Mouse (Mus musculus) limb, embryonic 14.5 days (tissue): ENCODE results near the gene Fam216a. TPM values are rescaled to one million over a fixed set of nuclear protein-coding genes. Genes with fewer than 3 reads are reported as not detected.

ENCODE experiments used
- ATAC-seq: fragments of 200-750 bp; cut with Nextera tagmentation; 2 replicates; pipeline ENCODE4 v1.8.0; 2017; ENCODE audit warnings: low read depth, moderate number of reproducible peaks, moderate TSS enrichment; ENCODE audit not compliant: low FRiP score
- DNase-seq: peaks from one replicate; pipeline ENCODE4 v3.0.0-alpha.2; 2015; ENCODE audit warnings: low spot score
- H3K27ac ChIP-seq: fragments of 300-500 bp; sonication (generic); replicated peaks from 2 replicates; pipeline ENCODE4 v1.5.1; 2014; ENCODE audit warnings: low read depth, mild to moderate bottlenecking, low read length, moderate library complexity, mixed read lengths
- H3K27me3 ChIP-seq: fragments of 300-500 bp; sonication (generic); 2 replicates; pipeline ENCODE4 v1.6.1; 2014; ENCODE audit warnings: low read length, mixed read lengths; ENCODE audit not compliant: control insufficient read depth, insufficient read depth
- H3K36me3 ChIP-seq: fragments of 300-500 bp; sonication (generic); 2 replicates; pipeline ENCODE4 v1.6.1; 2014; ENCODE audit warnings: mild to moderate bottlenecking, low read length, moderate library complexity, mixed read lengths; ENCODE audit not compliant: control insufficient read depth, insufficient read depth
- H3K4me1 ChIP-seq: fragments of 300-500 bp; sonication (generic); 2 replicates; pipeline ENCODE4 v1.6.1; 2014; ENCODE audit warnings: antibody characterized with exemption, low read length, mixed read lengths; ENCODE audit not compliant: control insufficient read depth, insufficient read depth
- H3K4me2 ChIP-seq: fragments of 300-500 bp; sonication (generic); replicated peaks from 2 replicates; pipeline ENCODE4 v1.6.1; 2014; ENCODE audit warnings: low read depth, mild to moderate bottlenecking, low read length, moderate library complexity; ENCODE audit not compliant: severe bottlenecking
- H3K4me3 ChIP-seq: fragments of 300-500 bp; sonication (generic); replicated peaks from 2 replicates; pipeline ENCODE4 v1.5.1; 2014; ENCODE audit warnings: low read length
- H3K9ac ChIP-seq: fragments of 300-500 bp; sonication (generic); 2 replicates; pipeline ENCODE4 v1.6.1; 2014; ENCODE audit warnings: mild to moderate bottlenecking, low read depth, low read length, moderate library complexity; ENCODE audit not compliant: severe bottlenecking
- H3K9me3 ChIP-seq: fragments of 300-500 bp; sonication (generic); 2 replicates; pipeline ENCODE4 v1.6.1; 2016; ENCODE audit warnings: low read length; ENCODE audit not compliant: control insufficient read depth
- POLR2A ChIP-seq: fragments of 200-500 bp; IDR thresholded peaks from 2 replicates; pipeline ENCODE4 v1.8.0; 2012; ENCODE audit warnings: inconsistent platforms, mild to moderate bottlenecking, moderate library complexity, borderline replicate concordance; ENCODE audit not compliant: insufficient read depth, insufficient read length; ENCODE audit errors: extremely low read depth
- WGBS: fragments of 180-500 bp; shearing (Covaris S2); extraction: QIAGEN DNeasy Blood & Tissue Kit; methylation state at CpG from one replicate; pipeline ENCODE4 v1.1.7; 2014; 5-methylcytosine and 5-hydroxymethylcytosine counted together
- polyA plus RNA-seq, 2 experiments: library from polyadenylated mRNA; depleted of rRNA in 1 of 2; stranded (reverse) in 1 of 2; unstranded in 1 of 2; fragments of >200 nt; fragmentation: Nextera tagmentation in 1 of 2; extraction: Ambion mirVana in 1 of 2; gene quantifications; 2 replicates each; pipeline versions ENCODE4 v1.2.1 to v1.2.3; 2012 to 2014

Gene Fam216a
- polyA plus RNA-seq, 2 experiments: 78.1 to 79.1 TPM

- Histone ChIP-seq H3K36me3 (0 out of 2 replicates have a peak, but pooled peaks cover 2% of the 10 kb centered on the region), H3K27ac (no peak overlapping the region), H3K9ac (no peak overlapping the region), H3K4me2 (no peak overlapping the region), H3K27me3 (no peaks in the 10 kb centered on the region), H3K4me1 (no peaks in the 10 kb centered on the region), H3K4me3 (no peak overlapping the region), H3K9me3 (no peaks in the 10 kb centered on the region)
- ATAC-seq (no peak), DNase-seq (no peak)
- WGBS: 77% methylated on average over 2 of the region's 3 CpGs
- TF ChIP-seq POLR2A: no peak
Measured at GRCm38 (mm10) chr5:122334682-122335081, 37.5 kb downstream of the Fam216a start.

DNA sequence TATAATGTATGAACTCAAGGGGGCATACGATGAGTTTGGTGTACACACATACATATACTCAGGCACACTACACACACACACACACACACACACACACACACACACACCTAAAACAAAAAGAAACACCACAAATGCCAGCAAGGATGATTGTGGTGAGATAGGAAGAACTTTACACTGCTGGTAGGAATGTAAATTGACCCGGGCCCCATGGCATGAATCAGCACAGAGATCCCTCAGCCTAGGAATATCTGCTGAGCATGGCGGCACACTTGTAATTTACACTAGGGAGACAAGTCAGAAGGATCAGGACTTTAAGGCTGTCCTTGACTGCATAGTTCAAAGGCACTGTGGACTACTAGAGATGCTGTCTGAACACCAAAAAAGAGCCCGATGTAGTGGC, 41.9 kb downstream of the Fam216a start:
- no peak overlapping the region for H3K4me3 ChIP-seq
- 88% methylated on average over 4 of the region's 4 CpGs for WGBS

GRCm38 (mm10) chr5:122327283-122327682, 44.9 kb downstream of the Fam216a start:
- TF ChIP-seq POLR2A: no peak
- Histone ChIP-seq H3K27ac (no peak overlapping the region), H3K4me1 (no peaks in the 10 kb centered on the region), H3K9me3 (no peaks in the 10 kb centered on the region), H3K36me3 (peaks cover 32% of the 10 kb centered on the region), H3K4me2 (no peak overlapping the region), H3K9ac (no peak overlapping the region), H3K27me3 (no peaks in the 10 kb centered on the region), H3K4me3 (no peak overlapping the region)
- no peak for DNase-seq
- no peak for ATAC-seq
- WGBS: 85% methylated on average over 3 of the region's 3 CpGs

More for the DNA sequence above, 41.9 kb downstream of the Fam216a start:
- DNase-seq (no peak), ATAC-seq (no peak)
- H3K9me3 ChIP-seq: no peaks in the 10 kb centered on the region
- no peak overlapping the region for H3K9ac ChIP-seq
- no peaks in the 10 kb centered on the region for H3K4me1 ChIP-seq
- H3K36me3 ChIP-seq: peaks cover 10% of the 10 kb centered on the region
- H3K4me2 ChIP-seq: no peak overlapping the region
- TF ChIP-seq POLR2A: no peak
- no peaks in the 10 kb centered on the region for H3K27me3 ChIP-seq
- H3K27ac ChIP-seq: no peak overlapping the region

- no peak for ATAC-seq
- no peak for TF ChIP-seq POLR2A
Measured at GRCm38 (mm10) chr5:122325477-122325876, 46.7 kb downstream of the Fam216a start.

DNA sequence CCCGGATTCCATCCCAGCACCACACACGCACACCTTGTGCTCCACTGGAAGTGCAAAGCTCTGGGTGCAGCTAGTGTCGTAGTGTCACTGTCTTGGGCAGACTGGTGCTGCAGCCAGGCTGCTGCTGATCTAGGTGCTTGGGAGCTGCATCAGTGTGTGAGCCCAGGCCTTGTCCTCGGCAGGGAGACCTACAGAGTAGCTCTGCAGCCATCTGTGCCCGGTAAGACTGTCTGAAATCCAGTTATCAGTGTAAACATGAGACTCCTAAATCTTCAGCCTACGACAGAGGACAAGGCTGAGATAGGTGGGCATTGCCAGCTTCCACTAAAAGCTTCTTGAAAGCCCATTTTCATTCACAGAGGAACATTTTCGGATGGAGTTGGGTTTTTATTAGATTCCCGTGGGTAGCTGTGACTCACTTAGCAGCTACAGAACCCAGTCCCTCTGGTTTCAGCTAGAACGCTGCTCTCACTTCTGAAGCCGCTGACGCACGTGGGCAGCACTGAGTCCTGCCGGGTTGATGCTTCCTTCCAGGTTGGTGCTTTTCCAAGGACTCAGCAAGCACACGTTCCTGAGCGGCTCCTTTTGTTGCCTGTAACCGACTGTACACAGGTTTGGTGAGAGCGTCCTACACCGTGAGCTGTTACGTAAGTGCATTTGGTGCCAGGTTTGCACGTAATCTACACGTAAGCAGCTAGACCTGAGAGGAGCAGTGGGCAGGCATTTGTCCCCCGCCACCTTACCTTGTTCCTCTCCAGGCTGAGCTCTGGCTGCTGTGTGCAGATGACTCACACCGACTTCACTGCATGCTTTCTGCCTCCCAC, 47.3 kb downstream of the Fam216a start:
- ATAC-seq (no peak), DNase-seq (no peak)
- Histone ChIP-seq H3K27ac (no peak overlapping the region), H3K27me3 (no peaks in the 10 kb centered on the region), H3K9me3 (no peaks in the 10 kb centered on the region), H3K4me2 (no peak overlapping the region), H3K9ac (no peak overlapping the region), H3K36me3 (peaks cover 50% of the 10 kb centered on the region), H3K4me1 (no peaks in the 10 kb centered on the region; the same call in 1 of the 2 replicates), H3K4me3 (no peak overlapping the region)
- no peak for TF ChIP-seq POLR2A
- 86% methylated on average over 23 of the region's 23 CpGs for WGBS

More at GRCm38 (mm10) chr5:122325477-122325876, 46.7 kb downstream of the Fam216a start:
- no peaks in the 10 kb centered on the region for H3K4me1 ChIP-seq
- 88% methylated on average over 8 of the region's 8 CpGs for WGBS
- peaks cover 48% of the 10 kb centered on the region for H3K36me3 ChIP-seq
- H3K4me3 ChIP-seq: no peak overlapping the region
- no peaks in the 10 kb centered on the region for H3K9me3 ChIP-seq
- H3K27me3 ChIP-seq: no peaks in the 10 kb centered on the region
- H3K9ac ChIP-seq: no peak overlapping the region
- H3K27ac ChIP-seq: no peak overlapping the region
- H3K4me2 ChIP-seq: no peak overlapping the region
- no peak for DNase-seq
